Mouse (Mus musculus) CH12.LX (cell line): ENCODE measurements at regions not wholly inside any gene's neighbourhood (a gene's known extent, or its start where the extent isn't known, plus 50 kb on each side); places are given as distances from the start of the nearest gene placed in this dataset.

Source experiments
- CTCF ChIP-seq, 2 experiments: IDR thresholded peaks in 1 of 2; conservative IDR thresholded peaks in 1 of 2; 2 replicates each; pipeline ENCODE4 v1.5.1; 2011 to 2012; ENCODE audit warnings: low read depth in 2 of 2, low read length in 2 of 2, improper control_type of control experiment in 1 of 2, inconsistent platforms in 1 of 2, mild to moderate bottlenecking in 1 of 2, moderate library complexity in 1 of 2
- MYC ChIP-seq: IDR thresholded peaks from 2 replicates; pipeline ENCODE4 v1.6.1; 2011; ENCODE audit warnings: low read depth, mild to moderate bottlenecking, improper control_type of control experiment, low read length

DNA sequence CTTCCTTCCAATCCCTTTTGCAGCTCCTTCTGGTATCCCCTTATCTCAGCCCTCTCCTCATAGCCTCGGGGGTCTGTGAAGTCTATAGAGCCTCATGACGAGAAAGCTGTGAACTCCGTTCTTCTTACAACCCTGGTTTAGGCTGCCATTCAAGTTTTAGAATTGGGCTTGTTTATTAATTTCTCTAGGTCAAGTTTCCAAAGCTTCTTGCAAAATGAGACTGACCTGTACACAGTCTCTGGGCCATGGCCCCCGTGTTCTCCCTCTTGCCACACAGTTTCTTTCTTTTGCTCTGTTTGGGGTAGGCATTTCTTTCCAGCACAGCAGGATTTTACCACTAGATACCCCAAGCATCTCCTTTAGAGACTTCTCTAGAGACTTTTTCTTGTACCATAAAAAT is 322.0 kb upstream of the Zeb2 start:
- TF ChIP-seq MYC, result no peak
- TF ChIP-seq CTCF (conservative IDR thresholded peaks at IDR 0.05 in 1 of 2, IDR thresholded peaks at IDR 0.05 in 1 of 2; ENCODE audit: low read depth in 2 of 2, low read length in 2 of 2), result no peak
